ENCODE assay signal across 25 mouse cellular contexts in genomic region chr7:106685382-106685781, GRCm38 (mm10). TPM values are rescaled to one million over a fixed set of nuclear protein-coding genes. Genes with fewer than 3 reads are reported as not detected.
"Had no signal": no experiment of that assay in that cellular context is flagged by ENCODE, and none has a peak within 500 bp of the region (broad histone marks: within the 10 kb centered on the region; RNA-seq: fewer than 3 reads in every experiment).

No protein-coding gene starts in this region.

- DNase-seq: cerebellum, adult 9-10 months; cerebellum, adult 9-11 months; cerebellum, postnatal 10 days; cerebellum, postnatal 14 days; cerebellum, postnatal 25 days; cerebellum, postnatal 36 days; embryo, embryonic 11 days; forebrain, postnatal 0 days; gastrocnemius, adult 2 months; gastrocnemius, postnatal 10 days; gastrocnemius, postnatal 14 days; gastrocnemius, postnatal 25 days; gastrocnemius, postnatal 36 days; heart, adult 11 months; heart, adult 18-20 months; heart, adult 2 months had no signal

- ATAC-seq: forebrain, embryonic 13.5 days; forebrain, embryonic 14.5 days; forebrain, embryonic 15.5 days; forebrain, embryonic 16.5 days; forebrain, postnatal 0 days had no signal

RNA-seq across cellular contexts. Expression of gene Olfr693, which starts 5.0 kb away (rescaled TPM):
- total RNA-seq: common myeloid progenitor, adult 5-6 weeks; forebrain, postnatal 0 days; gastrocnemius, adult 18-20 months; gastrocnemius, adult 2 months; gastrocnemius, adult 8-10 months; gastrocnemius, postnatal 10 days; gastrocnemius, postnatal 14 days; gastrocnemius, postnatal 25 days; gastrocnemius, postnatal 36 days; gastrocnemius, postnatal 4 days; heart, adult 18-20 months; heart, adult 2 months; heart, adult 8-10 months had no signal

RNA-seq across cellular contexts. Expression of gene Olfr694, which starts 6.2 kb away (rescaled TPM):
- total RNA-seq: common myeloid progenitor, adult 5-6 weeks; forebrain, postnatal 0 days; gastrocnemius, adult 18-20 months; gastrocnemius, adult 2 months; gastrocnemius, adult 8-10 months; gastrocnemius, postnatal 10 days; gastrocnemius, postnatal 14 days; gastrocnemius, postnatal 25 days; gastrocnemius, postnatal 36 days; gastrocnemius, postnatal 4 days; heart, adult 18-20 months; heart, adult 2 months; heart, adult 8-10 months had no signal

RNA-seq across cellular contexts. Expression of gene Olfr695, which starts 30.8 kb away (rescaled TPM):
- total RNA-seq: common myeloid progenitor, adult 5-6 weeks; forebrain, postnatal 0 days; gastrocnemius, adult 18-20 months; gastrocnemius, adult 2 months; gastrocnemius, adult 8-10 months; gastrocnemius, postnatal 10 days; gastrocnemius, postnatal 14 days; gastrocnemius, postnatal 25 days; gastrocnemius, postnatal 36 days; gastrocnemius, postnatal 4 days; heart, adult 18-20 months; heart, adult 2 months; heart, adult 8-10 months had no signal

RNA-seq across cellular contexts. Expression of gene Olfr697, which starts 56.9 kb away (rescaled TPM):
- total RNA-seq: common myeloid progenitor, adult 5-6 weeks; forebrain, postnatal 0 days; gastrocnemius, adult 18-20 months; gastrocnemius, adult 2 months; gastrocnemius, adult 8-10 months; gastrocnemius, postnatal 10 days; gastrocnemius, postnatal 14 days; gastrocnemius, postnatal 25 days; gastrocnemius, postnatal 36 days; gastrocnemius, postnatal 4 days; heart, adult 18-20 months; heart, adult 2 months; heart, adult 8-10 months had no signal
